Mouse (Mus musculus) embryonic facial prominence, embryonic 10.5 days (tissue): Measurements from ENCODE around the gene Celf2. TPM values are rescaled to one million over a fixed set of nuclear protein-coding genes. Genes with fewer than 3 reads are reported as not detected.

Experiments
- DNase-seq: peaks from one replicate; pipeline ENCODE4 v3.0.0-alpha.2; 2017; ENCODE audit warnings: low spot score
- H3K27ac ChIP-seq: fragments of 300-500 bp; sonication (generic); replicated peaks from 2 replicates; pipeline ENCODE4 v1.5.1; 2016; ENCODE audit warnings: mild to moderate bottlenecking
- H3K27me3 ChIP-seq: fragments of 300-500 bp; sonication (generic); replicated peaks from 2 replicates; pipeline ENCODE4 v1.6.1; 2016; ENCODE audit warnings: low read depth, mild to moderate bottlenecking; ENCODE audit not compliant: poor library complexity, severe bottlenecking
- H3K36me3 ChIP-seq: fragments of 300-500 bp; sonication (generic); replicated peaks from 2 replicates; pipeline ENCODE4 v1.6.1; 2016; ENCODE audit warnings: mild to moderate bottlenecking, moderate library complexity
- H3K4me1 ChIP-seq: fragments of 300-500 bp; sonication (generic); 2 replicates; pipeline ENCODE4 v1.6.1; 2016
- H3K4me3 ChIP-seq: fragments of 300-500 bp; sonication (generic); 2 replicates; pipeline ENCODE4 v1.5.1; 2016; ENCODE audit warnings: mild to moderate bottlenecking, moderate library complexity
- H3K9me3 ChIP-seq: fragments of 300-500 bp; sonication (generic); 2 replicates; pipeline ENCODE4 v1.6.1; 2016; ENCODE audit warnings: mild to moderate bottlenecking
- WGBS: fragments of 180-500 bp; shearing (Covaris S2); methylation state at CpG from one replicate; pipeline ENCODE4 v1.1.7; 2016; 5-methylcytosine and 5-hydroxymethylcytosine counted together
- polyA plus RNA-seq: library from polyadenylated mRNA; unstranded; fragments of >200 nt; fragmentation: Nextera tagmentation; extraction: Ambion mirVana; gene quantifications from 2 replicates; pipeline ENCODE4 v1.2.1, GENCODE M21; 2016

Celf2 gene
- polyA plus RNA-seq, 1 experiment from 2014 or later: 27.7 TPM

DNA sequence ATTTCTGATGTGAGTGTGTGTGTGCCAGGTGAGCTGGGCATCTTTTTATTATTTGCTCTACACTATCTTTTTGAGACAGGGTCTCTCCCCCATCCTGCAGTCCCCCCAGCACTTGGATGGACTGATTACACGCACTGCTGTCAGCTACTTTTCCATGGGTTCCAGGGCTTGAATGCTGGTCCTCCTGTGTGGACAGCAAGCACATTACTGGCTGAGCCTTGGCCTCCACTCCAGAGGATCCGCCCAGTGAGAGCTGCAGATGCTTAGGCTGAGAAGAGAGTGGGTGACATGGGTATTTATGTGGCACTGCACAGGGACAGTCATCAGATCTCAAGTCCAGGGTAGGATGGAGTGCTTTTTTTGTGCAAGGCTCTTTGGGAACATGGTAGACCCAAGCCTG is 981.3 kb downstream of the Celf2 start:
- 91% methylated on average over 2 of the region's 2 CpGs for WGBS
- Histone ChIP-seq H3K27me3 (no peaks in the 10 kb centered on the region), H3K4me3 (no peak overlapping the region), H3K9me3 (no peaks in the 10 kb centered on the region), H3K4me1 (peaks cover 5% of the 10 kb centered on the region; the same call in 1 of the 2 replicates), H3K36me3 (no peaks in the 10 kb centered on the region), H3K27ac (no peak overlapping the region)
- DNase-seq: no peak

DNA sequence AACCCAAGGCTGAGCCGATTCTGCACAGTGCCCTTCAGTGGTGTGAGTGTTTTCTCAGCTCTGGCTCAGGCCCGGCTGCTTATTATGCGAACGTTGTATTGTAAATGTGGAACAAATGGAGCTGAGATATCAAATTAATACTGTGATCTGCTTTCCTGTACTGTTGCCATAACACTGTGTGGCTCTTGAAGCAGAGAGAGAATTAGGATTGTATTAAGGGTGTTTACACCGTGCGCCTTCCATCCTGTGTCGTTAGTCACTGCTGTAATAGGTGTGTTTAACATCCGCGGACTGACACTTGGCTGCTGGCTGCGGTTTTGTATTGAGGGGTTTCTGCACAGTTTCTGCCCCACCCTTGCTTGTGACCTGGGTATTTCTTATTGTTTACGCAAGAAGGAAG is 982.5 kb downstream of the Celf2 start:
- WGBS: 88% methylated on average over 11 of the region's 11 CpGs
- H3K36me3 ChIP-seq: no peaks in the 10 kb centered on the region

DNA sequence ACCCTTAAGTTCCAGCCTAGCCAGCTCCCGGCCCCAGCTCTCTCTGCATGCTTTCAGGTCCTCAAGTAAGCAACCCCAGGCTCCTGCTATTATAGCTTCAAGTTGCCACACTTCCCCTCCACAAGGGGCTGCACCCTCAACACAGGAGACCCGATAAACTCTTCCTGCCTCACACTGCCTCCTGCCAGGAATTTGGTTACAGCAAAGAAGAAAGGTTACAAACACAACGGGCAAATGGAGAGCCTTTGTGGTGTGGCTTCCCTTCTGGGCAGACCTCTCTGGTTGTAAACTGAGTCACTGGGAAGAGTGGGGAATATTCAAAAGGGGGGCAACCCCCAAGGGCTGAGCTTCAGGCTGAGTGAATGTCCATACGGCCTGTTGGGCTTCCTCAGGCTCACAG is 983.1 kb downstream of the Celf2 start:
- Histone ChIP-seq H3K9me3 (no peaks in the 10 kb centered on the region), H3K27me3 (no peaks in the 10 kb centered on the region), H3K36me3 (no peaks in the 10 kb centered on the region), H3K4me3 (no peak overlapping the region), H3K4me1 (peaks cover 5% of the 10 kb centered on the region; the same call in 1 of the 2 replicates), H3K27ac (no peak overlapping the region; the same call in 1 of the 2 replicates)
- no peak for DNase-seq
- 53% methylated on average over 4 of the region's 4 CpGs for WGBS

More for the DNA sequence above, 982.5 kb downstream of the Celf2 start:
- DNase-seq: no peak
- H3K4me3 ChIP-seq: no peak overlapping the region
- peaks cover 5% of the 10 kb centered on the region; the same call in 1 of the 2 replicates for H3K4me1 ChIP-seq
- H3K9me3 ChIP-seq: no peaks in the 10 kb centered on the region
- H3K27me3 ChIP-seq: no peaks in the 10 kb centered on the region
- no peak overlapping the region for H3K27ac ChIP-seq

DNA sequence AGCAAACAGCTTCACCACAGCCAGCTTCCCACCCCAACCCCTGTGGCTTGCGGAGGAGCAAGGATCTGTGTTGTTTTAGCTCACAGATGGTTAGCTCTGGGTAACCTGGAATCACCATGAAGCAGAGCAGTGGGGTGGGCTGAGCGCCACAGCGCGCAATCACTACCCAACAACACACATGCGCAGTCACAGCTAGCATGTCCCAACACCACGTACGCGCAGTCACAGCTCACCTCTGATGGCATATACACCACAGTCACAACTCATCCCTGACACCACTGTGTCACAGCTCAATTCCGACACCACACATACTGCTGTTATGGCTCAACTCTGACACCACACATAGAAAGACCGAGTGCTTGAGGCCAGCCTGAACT is 985.5 kb downstream of the Celf2 start:
- no peaks in the 10 kb centered on the region for H3K9me3 ChIP-seq
- DNase-seq: no peak
- no peak overlapping the region for H3K27ac ChIP-seq
- H3K4me3 ChIP-seq: no peak overlapping the region
- no peaks in the 10 kb centered on the region for H3K36me3 ChIP-seq
- peaks cover 5% of the 10 kb centered on the region; the same call in 1 of the 2 replicates for H3K4me1 ChIP-seq
- WGBS: 94% methylated on average over 10 of the region's 10 CpGs
- H3K27me3 ChIP-seq: no peaks in the 10 kb centered on the region

DNA sequence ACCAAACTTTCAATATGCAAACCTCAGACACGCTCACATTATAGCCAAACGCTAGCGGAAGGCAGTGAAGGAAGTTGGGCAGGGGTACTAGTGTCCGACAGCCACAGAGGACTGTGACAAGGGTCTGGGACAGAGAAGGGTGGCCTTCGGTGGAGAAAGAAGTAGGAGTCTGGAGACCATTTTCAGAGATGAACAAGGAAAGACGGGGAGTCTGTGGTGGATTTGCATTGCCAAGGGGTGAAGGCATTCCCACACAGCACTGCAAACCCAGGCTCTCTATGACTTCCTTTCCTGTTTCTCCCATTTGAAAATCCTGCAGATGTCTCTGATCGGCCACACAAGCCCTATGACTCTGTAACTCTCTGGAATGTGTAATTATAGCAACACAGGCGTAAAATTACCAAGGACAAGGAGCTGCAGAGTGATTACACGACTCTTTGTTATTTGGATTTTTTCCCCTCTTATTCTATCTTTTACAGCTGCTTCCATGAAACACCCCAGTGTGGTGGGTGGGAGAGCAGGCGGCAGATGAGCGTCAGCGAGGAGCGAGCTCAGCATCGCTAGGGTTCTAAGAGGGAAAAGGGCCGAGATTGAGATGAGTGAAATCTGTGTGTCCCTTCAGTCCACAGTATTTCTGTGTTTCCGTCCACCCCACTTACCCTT is 986.0 kb downstream of the Celf2 start:
- H3K4me1 ChIP-seq: peaks cover 5% of the 10 kb centered on the region; the same call in 1 of the 2 replicates
- H3K4me3 ChIP-seq: no peak overlapping the region
- H3K36me3 ChIP-seq: no peaks in the 10 kb centered on the region
- H3K9me3 ChIP-seq: no peaks in the 10 kb centered on the region
- no peak overlapping the region for H3K27ac ChIP-seq
- WGBS: 82% methylated on average over 16 of the region's 16 CpGs
- no peak for DNase-seq
- H3K27me3 ChIP-seq: no peaks in the 10 kb centered on the region

DNA sequence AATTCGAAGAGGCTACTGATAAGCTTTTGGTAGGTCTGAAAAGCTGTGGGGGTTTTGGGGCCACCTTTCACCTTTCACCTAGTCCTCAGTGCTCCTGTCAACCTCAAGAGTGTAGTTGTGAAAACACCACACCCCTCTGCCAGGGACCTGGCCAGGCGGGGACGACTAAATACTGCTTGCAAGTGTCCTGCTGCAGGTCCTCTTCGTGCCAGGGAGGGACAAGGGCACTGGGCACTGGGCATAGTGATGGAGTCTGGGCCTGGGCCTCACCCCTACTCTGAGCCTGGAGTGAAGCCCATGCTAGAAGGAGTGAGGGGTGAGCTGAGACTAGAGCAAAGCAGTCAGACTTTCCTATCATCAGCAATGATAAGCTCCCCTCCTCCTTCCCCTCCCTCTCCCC is 987.0 kb downstream of the Celf2 start:
- no peak for DNase-seq
- no peak overlapping the region for H3K27ac ChIP-seq
- H3K4me3 ChIP-seq: no peak overlapping the region
- H3K36me3 ChIP-seq: no peaks in the 10 kb centered on the region
- H3K9me3 ChIP-seq: no peaks in the 10 kb centered on the region
- 77% methylated on average over 4 of the region's 4 CpGs for WGBS
- no peaks in the 10 kb centered on the region for H3K27me3 ChIP-seq
- peaks cover 5% of the 10 kb centered on the region; the same call in 1 of the 2 replicates for H3K4me1 ChIP-seq

DNA sequence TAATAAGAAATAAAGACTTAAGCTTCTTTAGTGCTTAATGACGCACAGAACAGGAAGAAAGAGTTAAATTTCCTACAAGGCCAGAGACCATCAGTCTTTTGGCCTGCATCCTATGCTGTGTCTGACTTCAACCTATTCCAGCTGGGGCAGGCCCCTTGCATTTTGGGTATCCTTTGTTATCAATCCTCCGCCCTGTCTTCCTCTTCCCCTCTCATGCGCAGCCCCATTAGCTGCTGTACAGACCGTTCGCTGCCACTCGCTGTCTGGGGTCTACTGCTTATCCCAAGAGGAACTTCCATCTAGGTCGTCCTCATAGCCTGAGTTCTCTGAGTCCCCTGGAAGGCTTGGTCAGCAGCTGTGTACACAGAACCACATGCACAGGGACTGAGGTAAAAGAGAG is 996.2 kb downstream of the Celf2 start:
- Histone ChIP-seq H3K27me3 (no peaks in the 10 kb centered on the region), H3K4me3 (no peak overlapping the region), H3K27ac (no peak overlapping the region), H3K9me3 (0 out of 2 replicates have a peak, but pooled peaks cover 6% of the 10 kb centered on the region), H3K4me1 (peaks cover 4% of the 10 kb centered on the region; the same call in 1 of the 2 replicates), H3K36me3 (no peaks in the 10 kb centered on the region)
- WGBS: 74% methylated on average over 7 of the region's 7 CpGs
- no peak for DNase-seq

DNA sequence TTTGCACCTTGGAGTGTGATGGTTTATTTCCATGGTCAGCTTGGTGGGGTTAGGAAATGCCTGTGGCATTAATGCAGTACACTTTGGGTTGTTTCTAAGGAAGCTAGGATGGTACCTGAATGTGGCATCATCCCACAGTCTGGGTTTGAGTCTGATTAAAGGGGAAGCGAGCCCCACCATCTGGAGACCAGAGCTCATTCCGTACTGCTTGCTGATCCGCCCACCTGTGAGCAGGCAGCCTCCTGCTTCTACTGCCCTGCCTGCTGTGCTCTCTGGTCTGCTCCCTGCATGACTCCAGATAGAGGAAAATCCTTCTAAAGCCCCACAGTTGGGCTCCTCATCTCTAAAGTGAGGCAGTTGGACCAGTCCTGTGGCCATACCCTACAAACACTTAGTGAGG is 1002.3 kb downstream of the Celf2 start:
- H3K27me3 ChIP-seq: no peaks in the 10 kb centered on the region
- no peaks in the 10 kb centered on the region for H3K36me3 ChIP-seq
- 0 out of 2 replicates have a peak, but pooled peaks cover 6% of the 10 kb centered on the region for H3K9me3 ChIP-seq
- 49% methylated on average over 3 of the region's 3 CpGs for WGBS
- H3K4me3 ChIP-seq: no peak overlapping the region
- peaks cover 14% of the 10 kb centered on the region for H3K4me1 ChIP-seq
- H3K27ac ChIP-seq: no peak overlapping the region
- no peak for DNase-seq

DNA sequence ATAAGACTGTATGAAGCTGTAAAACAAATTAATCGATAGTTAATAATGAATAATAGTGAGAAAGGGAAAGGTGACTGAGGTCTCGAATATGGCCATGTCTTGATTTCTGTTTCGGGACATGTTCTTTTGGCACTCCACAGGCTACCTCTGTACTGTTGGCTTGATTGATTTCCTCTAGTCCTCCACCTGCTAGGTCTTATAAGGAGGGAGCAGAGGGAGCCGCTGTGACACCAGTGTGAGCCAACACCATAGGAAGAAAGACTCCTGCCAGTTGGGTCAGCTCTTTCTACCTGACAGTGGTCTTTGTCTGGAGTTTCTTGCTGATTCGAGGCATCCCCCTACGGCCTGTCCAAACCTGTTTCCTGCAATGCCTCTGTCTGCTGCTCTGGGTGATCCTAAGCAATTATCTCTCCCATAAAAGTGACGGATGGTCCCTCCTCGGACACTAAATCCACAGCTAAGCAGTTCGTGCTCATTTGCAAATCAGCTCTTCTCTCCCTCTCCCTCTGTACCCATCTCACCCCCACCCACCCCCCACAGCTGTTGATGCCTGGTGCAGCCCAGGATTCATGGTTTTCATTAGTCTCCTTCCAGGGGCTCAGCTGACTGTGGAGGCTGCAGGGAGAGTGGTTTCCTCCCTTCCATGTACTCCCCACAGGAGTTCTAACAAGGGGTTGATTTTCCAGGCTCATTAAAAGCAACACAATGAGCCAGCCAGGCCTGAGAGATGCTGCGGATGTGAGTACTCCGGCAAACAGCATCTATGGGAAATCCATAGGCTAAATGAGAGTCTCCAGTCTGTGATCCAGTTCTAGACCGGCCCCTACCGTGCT is 1003.2 kb downstream of the Celf2 start:
- WGBS: 55% methylated on average over 13 of the region's 13 CpGs
- H3K4me1 ChIP-seq: peaks cover 14% of the 10 kb centered on the region
- no peaks in the 10 kb centered on the region for H3K27me3 ChIP-seq
- H3K9me3 ChIP-seq: 0 out of 2 replicates have a peak, but pooled peaks cover under 1% of the 10 kb centered on the region
- H3K36me3 ChIP-seq: no peaks in the 10 kb centered on the region
- H3K27ac ChIP-seq: peak overlapping the region; percentile 57; the same call in 1 of the 2 replicates
- H3K4me3 ChIP-seq: no peak overlapping the region
- peak; percentile 26 for DNase-seq

DNA sequence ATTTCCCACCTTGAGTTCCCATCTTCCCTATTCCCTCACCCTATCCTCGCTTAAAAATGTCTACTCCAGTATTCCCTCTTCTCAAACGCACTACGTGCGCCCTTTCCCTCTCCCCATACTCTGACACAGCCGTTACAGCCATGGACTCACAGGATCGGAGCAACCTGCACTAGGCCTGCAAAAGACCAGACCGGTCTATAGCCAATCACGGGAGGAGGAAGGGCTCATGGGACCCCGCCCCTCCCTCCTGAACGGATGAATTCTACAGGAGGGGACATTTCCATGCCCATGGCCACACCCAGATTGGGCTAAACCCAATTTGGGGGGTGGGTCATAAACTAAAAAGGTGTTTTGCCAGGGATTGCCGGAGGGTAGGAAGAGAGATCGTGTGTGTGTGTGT is 1003.8 kb downstream of the Celf2 start:
- Histone ChIP-seq H3K27me3 (no peaks in the 10 kb centered on the region), H3K27ac (no peak overlapping the region; the same call in 1 of the 2 replicates), H3K9me3 (no peaks in the 10 kb centered on the region), H3K4me1 (peaks cover 14% of the 10 kb centered on the region), H3K36me3 (no peaks in the 10 kb centered on the region), H3K4me3 (no peak overlapping the region)
- WGBS: 82% methylated on average over 12 of the region's 12 CpGs
- no peak for DNase-seq

DNA sequence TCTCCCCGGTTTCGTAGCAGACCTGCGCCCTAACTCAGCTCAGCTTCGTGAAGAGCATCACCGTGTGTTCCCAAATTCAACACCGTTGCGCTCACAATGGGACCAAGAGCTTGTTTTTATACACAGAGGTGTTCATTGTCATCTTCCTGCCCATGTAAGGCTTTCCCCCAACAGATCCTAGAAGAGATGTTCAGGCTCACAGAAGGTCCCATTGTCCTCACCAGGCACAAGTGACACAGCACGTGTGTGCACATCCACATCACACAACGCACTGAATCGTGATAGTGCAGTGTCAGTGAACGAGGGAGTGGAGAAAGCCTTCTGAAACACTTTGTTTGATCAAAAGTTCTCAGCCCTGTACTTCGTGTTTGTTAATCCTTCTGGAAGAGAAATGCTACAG is 1011.3 kb downstream of the Celf2 start:
- Histone ChIP-seq H3K36me3 (no peaks in the 10 kb centered on the region), H3K4me1 (peaks cover 6% of the 10 kb centered on the region), H3K4me3 (no peak overlapping the region), H3K27me3 (no peaks in the 10 kb centered on the region), H3K9me3 (no peaks in the 10 kb centered on the region), H3K27ac (0 out of 2 replicates have a peak overlapping the region, but pooled peaks have one; percentile 15)
- 82% methylated on average over 12 of the region's 12 CpGs for WGBS
- no peak for DNase-seq

DNA sequence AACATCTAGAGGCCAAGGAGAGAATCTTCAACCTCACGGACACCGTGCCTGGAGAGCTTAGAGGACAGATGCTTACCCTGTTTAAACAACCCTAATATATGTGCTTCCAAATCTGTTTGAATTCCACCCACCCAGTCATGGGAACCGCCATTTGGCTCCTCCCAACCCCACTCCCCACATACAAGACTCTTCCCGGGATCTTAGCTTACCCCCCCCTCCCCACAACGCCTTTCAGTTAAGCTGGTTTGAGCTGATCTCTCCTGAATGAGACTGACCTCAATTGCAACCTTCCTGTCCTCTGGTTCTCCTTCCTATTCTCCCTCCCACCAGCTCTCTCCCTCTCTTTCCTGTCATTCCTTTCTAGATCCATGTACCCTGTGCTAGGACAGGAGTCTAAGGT is 1011.7 kb downstream of the Celf2 start:
- H3K4me1 ChIP-seq: peaks cover 6% of the 10 kb centered on the region
- H3K4me3 ChIP-seq: no peak overlapping the region
- 78% methylated on average over 5 of the region's 5 CpGs for WGBS
- DNase-seq: no peak
- H3K36me3 ChIP-seq: no peaks in the 10 kb centered on the region
- H3K9me3 ChIP-seq: no peaks in the 10 kb centered on the region
- H3K27ac ChIP-seq: no peak overlapping the region
- H3K27me3 ChIP-seq: no peaks in the 10 kb centered on the region

DNA sequence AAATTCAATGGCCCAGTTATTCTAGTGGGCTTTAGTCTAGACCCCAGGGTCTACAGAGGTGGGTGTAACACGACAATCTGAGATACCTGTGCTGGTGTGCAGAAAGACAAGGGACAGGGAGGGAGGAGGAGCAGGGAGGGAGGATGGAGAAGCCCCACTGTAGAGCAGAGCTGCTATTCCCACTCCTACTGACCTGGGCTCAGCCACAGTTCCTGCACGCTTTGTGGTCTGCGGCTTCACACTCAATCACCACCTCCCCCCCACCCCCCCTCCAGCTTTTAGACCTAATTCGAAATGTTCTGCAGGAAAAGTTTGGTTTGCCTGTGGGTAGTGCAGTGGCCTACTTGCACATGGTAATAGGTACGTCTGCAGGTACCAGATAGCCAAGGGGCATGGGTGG is 1015.5 kb downstream of the Celf2 start:
- H3K9me3 ChIP-seq: no peaks in the 10 kb centered on the region
- peaks cover 6% of the 10 kb centered on the region for H3K4me1 ChIP-seq
- no peak overlapping the region for H3K4me3 ChIP-seq
- H3K27ac ChIP-seq: no peak overlapping the region
- no peaks in the 10 kb centered on the region for H3K36me3 ChIP-seq
- DNase-seq: no peak
- no peaks in the 10 kb centered on the region for H3K27me3 ChIP-seq
- WGBS: 86% methylated on average over 5 of the region's 5 CpGs
